Mouse (Mus musculus) heart, embryonic 11.5 days (tissue): ENCODE data around the gene Pmis2. TPM values are rescaled to one million over a fixed set of nuclear protein-coding genes. Genes with fewer than 3 reads are reported as not detected.
A peak's percentile ranks its signal among the peaks of the same experiment; 100 is the strongest.

Experiments used
- ATAC-seq: fragments of 200-750 bp; cut with Nextera tagmentation; replicated peaks from 2 replicates; pipeline ENCODE4 v1.8.0; 2017; ENCODE audit warnings: moderate library complexity; ENCODE audit not compliant: insufficient number of reproducible peaks, low FRiP score, low TSS enrichment
- H3K27ac ChIP-seq: fragments of 300-500 bp; sonication (generic); 2 replicates; pipeline ENCODE4 v1.5.1; 2014; ENCODE audit warnings: mild to moderate bottlenecking, low read depth, low read length
- H3K27me3 ChIP-seq: fragments of 300-500 bp; sonication (generic); 2 replicates; pipeline ENCODE4 v1.6.1; 2014; ENCODE audit warnings: mild to moderate bottlenecking, low read length, mixed read lengths; ENCODE audit not compliant: control insufficient read depth, insufficient read depth
- H3K36me3 ChIP-seq: fragments of 300-500 bp; sonication (generic); 2 replicates; pipeline ENCODE4 v1.6.1; 2014; ENCODE audit warnings: mild to moderate bottlenecking, low read length, moderate library complexity, mixed read lengths; ENCODE audit not compliant: control insufficient read depth, insufficient read depth
- H3K4me1 ChIP-seq: fragments of 300-500 bp; sonication (generic); 2 replicates; pipeline ENCODE4 v1.6.1; 2014; ENCODE audit warnings: low read length; ENCODE audit not compliant: control insufficient read depth, insufficient read depth
- H3K4me2 ChIP-seq: fragments of 300-500 bp; sonication (generic); 2 replicates; pipeline ENCODE4 v1.6.1; 2014; ENCODE audit warnings: mild to moderate bottlenecking, moderate library complexity
- H3K4me3 ChIP-seq: fragments of 300-500 bp; sonication (generic); 2 replicates; pipeline ENCODE4 v1.5.1; 2014; ENCODE audit warnings: low read depth, low read length
- H3K9ac ChIP-seq: fragments of 300-500 bp; sonication (generic); 2 replicates; pipeline ENCODE4 v1.6.1; 2014; ENCODE audit warnings: mild to moderate bottlenecking, low read depth, low read length, moderate library complexity
- H3K9me3 ChIP-seq: fragments of 300-500 bp; sonication (generic); replicated peaks from 2 replicates; pipeline ENCODE4 v1.6.1; 2016; ENCODE audit warnings: low read length; ENCODE audit not compliant: control insufficient read depth
- WGBS: fragments of 180-500 bp; shearing (Covaris S2); extraction: QIAGEN DNeasy Blood & Tissue Kit; methylation state at CpG from one replicate; pipeline ENCODE4 v1.1.7; 2014; ENCODE audit not compliant: insufficient replicate concordance; 5-methylcytosine and 5-hydroxymethylcytosine counted together
- polyA plus RNA-seq: library from polyadenylated mRNA; unstranded; fragments of >200 nt; fragmentation: Nextera tagmentation; extraction: Ambion mirVana; gene quantifications from 2 replicates; pipeline ENCODE4 v1.2.1, GENCODE M21; 2014

The Pmis2 gene
- polyA plus RNA-seq, 1 experiment from 2014 or later, result not detected

DNA sequence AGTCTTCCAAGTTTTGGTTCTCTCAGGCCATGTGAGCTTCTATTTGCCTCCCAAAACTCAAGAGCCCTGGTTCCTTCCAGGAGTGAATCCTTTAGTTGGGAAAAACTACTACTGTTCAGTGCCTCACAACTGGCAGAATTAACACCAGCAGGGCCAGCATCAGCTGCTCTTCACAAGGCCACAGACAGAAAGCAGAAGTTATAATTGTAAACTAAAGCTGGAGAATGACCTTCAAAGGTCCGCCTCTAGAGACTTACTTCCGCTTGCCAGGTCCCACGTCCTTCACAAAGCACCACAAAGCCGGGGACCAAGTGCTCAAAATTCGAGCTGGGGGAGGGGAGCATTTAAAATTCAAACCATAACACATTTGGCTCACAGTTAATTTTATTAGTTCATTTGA is 26.7 kb upstream of the Pmis2 start:
- 63% methylated on average over 5 of the region's 5 CpGs for WGBS
- Histone ChIP-seq H3K36me3 (no peaks in the 10 kb centered on the region), H3K4me2 (no peak overlapping the region), H3K4me1 (no peaks in the 10 kb centered on the region), H3K27ac (no peak overlapping the region), H3K9ac (no peak overlapping the region), H3K4me3 (no peak overlapping the region), H3K27me3 (no peaks in the 10 kb centered on the region), H3K9me3 (no peaks in the 10 kb centered on the region)
- no peak for ATAC-seq

DNA sequence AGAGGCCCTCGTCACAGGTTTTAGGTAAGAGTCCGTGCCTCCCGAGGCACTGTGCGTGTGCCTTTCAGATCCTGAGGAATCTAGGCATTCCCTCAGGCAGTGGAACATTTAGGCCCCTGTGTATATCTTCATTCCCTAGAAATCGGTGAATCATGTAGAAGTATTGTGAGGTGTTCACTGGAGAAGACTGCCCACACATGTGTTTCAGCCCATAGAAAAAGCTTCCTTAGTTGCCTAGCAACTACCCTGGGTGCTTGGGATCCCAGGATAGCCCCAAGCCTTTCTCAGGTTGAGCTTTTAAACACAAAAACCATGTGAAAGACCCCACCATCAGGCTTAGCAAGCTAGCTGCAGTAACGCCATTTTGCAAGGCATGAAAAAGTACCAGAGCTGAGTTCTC is 16.9 kb upstream of the Pmis2 start:
- no peak for ATAC-seq
- H3K36me3 ChIP-seq, result no peaks in the 10 kb centered on the region
- no peak overlapping the region for H3K4me3 ChIP-seq
- H3K27me3 ChIP-seq, result peaks cover 6% of the 10 kb centered on the region
- H3K4me2 ChIP-seq, result no peak overlapping the region
- WGBS, result 78% methylated on average over 6 of the region's 6 CpGs
- H3K9me3 ChIP-seq, result no peaks in the 10 kb centered on the region
- H3K9ac ChIP-seq, result no peak overlapping the region
- no peaks in the 10 kb centered on the region for H3K4me1 ChIP-seq
- H3K27ac ChIP-seq, result no peak overlapping the region

DNA sequence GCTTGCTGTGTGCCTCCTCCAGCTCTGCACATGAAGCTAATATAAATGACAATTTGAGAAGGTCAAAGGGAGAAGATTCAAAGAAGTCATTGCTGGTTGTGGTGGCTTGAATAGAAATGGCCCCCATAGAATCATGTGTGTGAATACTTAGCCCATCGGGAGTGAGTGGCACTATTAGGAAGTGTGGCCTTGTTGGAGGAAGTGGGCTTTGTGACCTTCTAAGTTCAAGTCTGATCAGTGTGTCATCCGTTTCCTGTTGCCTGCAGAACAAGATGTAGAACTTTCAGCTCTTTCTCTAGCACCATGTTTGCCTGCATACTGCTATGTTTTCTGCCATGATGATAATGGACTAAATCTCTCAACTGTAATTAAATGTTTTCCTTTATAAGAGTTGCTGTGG is 12.0 kb upstream of the Pmis2 start:
- Histone ChIP-seq H3K36me3 (no peaks in the 10 kb centered on the region), H3K27me3 (peaks cover 6% of the 10 kb centered on the region), H3K27ac (no peak overlapping the region), H3K4me2 (no peak overlapping the region), H3K9ac (no peak overlapping the region), H3K9me3 (0 out of 2 replicates have a peak, but pooled peaks cover 2% of the 10 kb centered on the region), H3K4me3 (no peak overlapping the region), H3K4me1 (no peaks in the 10 kb centered on the region)
- 58% methylated on average over 2 of the region's 2 CpGs for WGBS
- no peak for ATAC-seq

DNA sequence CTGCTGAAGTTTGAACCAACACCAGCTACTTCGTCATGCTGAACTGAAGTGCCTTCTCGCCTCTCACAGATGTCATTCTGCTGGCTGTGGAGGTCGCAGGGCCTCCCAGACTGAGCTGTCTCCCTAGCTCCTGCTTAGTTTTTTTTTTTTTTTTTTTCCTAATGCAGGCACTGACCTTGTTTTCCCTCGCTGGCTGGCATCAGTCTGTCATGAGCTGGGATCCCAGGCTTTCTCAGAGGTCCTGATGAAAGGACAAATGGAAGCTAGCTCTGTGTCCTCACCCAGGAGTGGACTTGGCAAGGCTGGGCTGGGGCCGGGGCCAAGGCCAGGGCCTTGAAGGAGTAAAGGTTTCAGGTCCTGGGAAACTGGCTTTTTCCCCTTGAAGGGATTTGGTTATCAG is 10.5 kb upstream of the Pmis2 start:
- WGBS, result 36% methylated on average over 5 of the region's 5 CpGs
- no peak for ATAC-seq
- Histone ChIP-seq H3K27ac (no peak overlapping the region), H3K9me3 (0 out of 2 replicates have a peak, but pooled peaks cover 4% of the 10 kb centered on the region), H3K4me1 (no peaks in the 10 kb centered on the region), H3K27me3 (no peaks in the 10 kb centered on the region), H3K4me3 (no peak overlapping the region), H3K4me2 (no peak overlapping the region), H3K9ac (no peak overlapping the region), H3K36me3 (no peaks in the 10 kb centered on the region)

DNA sequence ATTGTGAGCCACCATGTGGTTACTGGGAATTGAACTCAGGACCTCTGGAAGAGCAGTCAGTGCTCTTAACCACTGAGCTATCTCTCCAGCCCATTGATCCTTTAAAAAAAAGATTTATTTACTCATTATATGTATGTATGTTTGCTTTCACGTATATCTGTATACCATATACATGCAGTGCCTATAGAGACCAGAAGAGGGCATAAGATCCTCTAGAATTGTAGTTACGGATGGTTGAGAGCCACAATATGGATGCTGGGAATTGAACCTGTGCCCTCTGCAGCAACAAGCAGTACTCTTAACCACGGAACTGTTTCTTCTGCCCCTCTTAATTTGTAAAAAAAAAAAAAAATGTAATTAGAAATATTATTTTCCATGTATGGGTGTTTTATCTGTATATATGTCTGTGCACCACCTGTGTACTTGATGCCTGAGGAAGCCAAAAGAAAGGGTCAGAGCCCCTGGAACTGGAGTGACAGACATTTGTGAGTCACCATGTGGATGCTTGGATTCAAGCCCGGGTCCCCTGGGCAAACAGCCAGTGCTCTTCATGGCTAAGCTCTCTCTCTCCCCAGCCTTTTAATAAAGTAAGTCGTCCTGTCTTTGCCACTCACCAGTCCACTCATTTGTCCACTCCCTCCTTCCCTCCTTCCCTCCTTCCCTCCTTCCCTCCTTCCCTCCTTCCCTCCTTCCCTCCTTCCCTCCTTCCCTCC is 7.0 kb upstream of the Pmis2 start:
- no peaks in the 10 kb centered on the region for H3K36me3 ChIP-seq
- 60% methylated on average over 5 of the region's 5 CpGs for WGBS
- no peaks in the 10 kb centered on the region for H3K4me1 ChIP-seq
- H3K4me3 ChIP-seq, result no peak overlapping the region
- H3K27me3 ChIP-seq, result peaks cover 3% of the 10 kb centered on the region; the same call in 1 of the 2 replicates
- no peak for ATAC-seq
- no peak overlapping the region for H3K9ac ChIP-seq
- no peak overlapping the region for H3K4me2 ChIP-seq
- H3K27ac ChIP-seq, result no peak overlapping the region
- 0 out of 2 replicates have a peak, but pooled peaks cover 4% of the 10 kb centered on the region for H3K9me3 ChIP-seq

DNA sequence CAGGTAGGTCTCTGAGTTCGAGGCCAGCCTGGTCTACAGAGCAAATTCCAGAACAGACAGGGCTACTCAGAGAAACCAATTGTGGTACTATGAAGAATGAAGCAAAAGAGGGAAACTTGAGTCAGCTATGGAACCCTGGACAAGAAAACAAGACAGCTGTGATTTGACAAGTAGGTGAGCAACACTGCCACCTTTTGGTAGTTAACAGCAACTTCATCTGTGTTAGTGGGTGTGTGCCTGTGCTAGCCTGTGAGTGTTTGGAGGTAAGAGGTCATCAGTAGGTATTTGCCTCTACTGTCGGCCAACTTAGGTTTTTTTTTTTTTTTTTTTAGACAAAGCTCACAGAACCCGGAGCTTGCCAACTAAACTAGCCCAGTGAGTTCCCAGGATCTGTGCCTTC is 2.2 kb downstream of the Pmis2 start:
- no peaks in the 10 kb centered on the region for H3K27me3 ChIP-seq
- no peaks in the 10 kb centered on the region for H3K36me3 ChIP-seq
- no peaks in the 10 kb centered on the region for H3K4me1 ChIP-seq
- ATAC-seq, result no peak
- no peak overlapping the region for H3K4me2 ChIP-seq
- no peak overlapping the region for H3K4me3 ChIP-seq
- H3K9me3 ChIP-seq, result no peaks in the 10 kb centered on the region
- WGBS, result 32% methylated on average over 3 of the region's 3 CpGs
- no peak overlapping the region for H3K9ac ChIP-seq
- H3K27ac ChIP-seq, result no peak overlapping the region

DNA sequence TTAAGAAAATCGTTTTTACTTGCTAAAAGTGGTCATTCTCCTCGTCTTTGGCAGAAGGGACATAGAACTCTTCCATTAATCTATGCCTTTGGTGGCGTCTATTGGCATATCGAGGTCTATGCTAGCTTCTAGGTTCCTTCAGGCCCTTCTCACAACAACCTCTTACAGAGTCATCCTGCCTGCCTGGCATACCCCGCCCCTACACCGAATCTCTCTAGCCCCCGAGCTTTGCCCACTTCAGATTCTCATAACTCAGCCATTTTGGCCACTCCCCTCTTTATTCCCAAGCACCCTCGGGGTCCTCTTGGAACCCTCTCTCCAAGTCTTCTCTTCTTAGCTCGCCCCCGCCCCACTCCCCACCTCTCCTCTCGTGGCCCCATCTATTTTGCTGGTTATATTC is 6.1 kb downstream of the Pmis2 start:
- H3K27ac ChIP-seq, result no peak overlapping the region
- H3K36me3 ChIP-seq, result peaks cover 13% of the 10 kb centered on the region; the same call in 1 of the 2 replicates
- H3K4me2 ChIP-seq, result peak overlapping the region; percentile 68
- H3K9me3 ChIP-seq, result no peaks in the 10 kb centered on the region
- H3K4me3 ChIP-seq, result peak overlapping the region; percentile 80
- 6% methylated on average over 11 of the region's 11 CpGs for WGBS
- no peaks in the 10 kb centered on the region for H3K4me1 ChIP-seq
- no peak for ATAC-seq
- H3K27me3 ChIP-seq, result no peaks in the 10 kb centered on the region
- peak overlapping the region; percentile 84 for H3K9ac ChIP-seq

DNA sequence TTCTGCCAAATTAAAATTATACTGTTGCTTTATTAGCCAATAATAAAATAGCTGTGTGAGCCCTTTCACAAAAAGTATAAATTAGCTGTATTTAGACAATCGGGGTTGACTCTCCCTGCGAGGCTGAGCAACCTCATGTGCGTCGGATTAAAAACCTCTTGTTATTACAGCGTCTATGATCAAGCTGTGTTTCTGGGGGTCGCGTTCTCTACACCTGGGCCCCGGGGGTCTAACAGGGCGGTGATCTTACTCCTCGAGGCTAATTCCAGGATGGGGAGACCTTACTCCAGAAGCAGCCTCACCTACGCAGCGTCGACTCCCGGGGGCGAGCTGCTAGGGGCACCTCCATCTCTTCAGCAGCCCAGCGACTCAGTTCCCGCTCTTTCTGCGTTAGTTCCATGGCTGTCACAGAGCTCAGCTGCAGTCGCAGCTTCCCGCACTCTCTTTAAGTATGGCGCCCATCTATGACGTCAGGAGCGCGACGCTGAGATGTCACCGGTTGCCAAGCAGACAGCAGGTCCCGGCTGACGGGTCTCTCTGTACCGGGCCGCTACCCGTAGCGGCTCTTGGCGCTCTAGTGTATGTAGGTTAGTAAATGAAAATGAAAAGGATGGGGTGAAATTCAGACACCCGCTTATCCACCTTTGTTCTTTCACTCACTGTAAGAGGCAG is 6.7 kb downstream of the Pmis2 start, which contains the start of gene Haus5:
TSS of gene Haus5 (minus strand) at position 466 of the 672 bp plus-strand sequence.
- peak within 1 kb of the TSS; percentile 29; the same call in 1 of the 2 replicates for H3K27ac ChIP-seq
- H3K9me3 ChIP-seq, result no peaks in the 10 kb centered on the region
- peak within 1 kb of the TSS; percentile 84 for H3K9ac ChIP-seq
- H3K27me3 ChIP-seq, result no peaks in the 10 kb centered on the region
- H3K4me3 ChIP-seq, result peak within 1 kb of the TSS; percentile 80
- H3K4me1 ChIP-seq, result no peaks in the 10 kb centered on the region
- H3K4me2 ChIP-seq, result peak within 1 kb of the TSS; percentile 68
- under 1% methylated on average over 34 of the region's 34 CpGs for WGBS
- peaks cover 13% of the 10 kb centered on the region; the same call in 1 of the 2 replicates for H3K36me3 ChIP-seq
- peak; percentile 86 for ATAC-seq
